Mouse (Mus musculus): ENCODE data around the gene Tgm1.

Tgm1 gene

GRCm38 (mm10) chr14:55671833-55672740, 41.6 kb downstream of the Tgm1 start, which contains the start of the genes Gmpr2 and Nedd8:
TSS of gene Gmpr2 (plus strand) at chr14:55671941.
TSS of gene Nedd8 (minus strand) at chr14:55672124.
- DNase-seq (ENCODE audit: low read depth): peak; percentile 97

GRCm38 (mm10) chr14:55671486-55671832, 42.3 kb downstream of the Tgm1 start:
- no peak for DNase-seq (ENCODE audit: low read depth)

- no peak for DNase-seq (ENCODE audit: low read depth)
Measured at GRCm38 (mm10) chr14:55660636-55661035, 53.1 kb downstream of the Tgm1 start.

GRCm38 (mm10) chr14:55659960-55660573, 53.7 kb downstream of the Tgm1 start, which contains the start of gene Mdp1:
TSS of gene Mdp1 (minus strand) at chr14:55660508.
- peak; percentile 65 for DNase-seq (ENCODE audit: low read depth)

GRCm38 (mm10) chr14:55658011-55658410, 55.7 kb downstream of the Tgm1 start:
- DNase-seq (ENCODE audit: low read depth): no peak

- DNase-seq (ENCODE audit: low read depth): no peak
Measured at GRCm38 (mm10) chr14:55656935-55657334, 56.8 kb downstream of the Tgm1 start.

- DNase-seq (ENCODE audit: low read depth): no peak
Measured at GRCm38 (mm10) chr14:55651528-55651927, 62.2 kb downstream of the Tgm1 start.
